Mouse (Mus musculus) liver, embryonic 14.5 days (tissue): ENCODE results near the gene Myb.

Experiments used
- CTCF ChIP-seq: IDR thresholded peaks from 2 replicates; pipeline ENCODE4 v1.5.1; 2016; ENCODE audit warnings: antibody characterized with exemption, low read depth, control low read depth
- EP300 ChIP-seq: IDR thresholded peaks from 2 replicates; pipeline ENCODE4 v1.6.1; 2016; ENCODE audit warnings: antibody characterized with exemption, low read depth

DNA sequence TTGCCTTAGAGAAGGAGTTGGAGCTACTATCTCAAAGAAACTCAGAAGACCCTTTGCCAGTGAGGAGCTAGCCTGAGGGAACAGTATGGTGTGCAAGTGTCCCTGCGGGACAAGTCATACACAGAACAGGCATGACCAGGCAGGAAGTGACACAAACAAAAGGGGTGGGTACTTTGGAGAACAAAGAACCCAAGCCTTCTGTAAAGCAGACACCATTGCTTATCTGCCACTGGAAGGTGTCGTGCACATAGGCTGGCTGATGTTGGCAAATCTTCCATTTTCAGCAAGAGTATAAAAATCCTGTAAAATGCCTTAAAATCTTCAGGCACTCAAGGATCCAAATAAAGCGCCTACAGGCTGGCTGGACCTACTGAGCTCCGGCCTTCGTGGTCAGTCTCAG, 25.9 kb upstream of the Myb start:
- TF ChIP-seq CTCF (no peak), EP300 (no peak)
